Mouse (Mus musculus) cerebellum, adult 11 months (tissue): ENCODE measurements around the gene Cpsf2.
A peak's percentile ranks its signal among the peaks of the same experiment; 100 is the strongest.

Experiments
- DNase-seq: peaks from one replicate; pipeline ENCODE4 v3.0.0; 2022

The Cpsf2 gene

GRCm38 (mm10) chr12:101981559-101981958 is 5.8 kb downstream of the Cpsf2 start:
- no peak for DNase-seq

GRCm38 (mm10) chr12:101982977-101983376 is 7.2 kb downstream of the Cpsf2 start:
- no peak for DNase-seq

GRCm38 (mm10) chr12:101985110-101985509 is 9.3 kb downstream of the Cpsf2 start:
- DNase-seq = no peak

- no peak for DNase-seq
Observed at GRCm38 (mm10) chr12:101987659-101988058, 11.9 kb downstream of the Cpsf2 start.

- DNase-seq = no peak
Observed at GRCm38 (mm10) chr12:101994576-101995467, 19.0 kb downstream of the Cpsf2 start.

GRCm38 (mm10) chr12:101998929-101999328 is 23.1 kb downstream of the Cpsf2 start:
- no peak for DNase-seq

- no peak for DNase-seq
Observed at GRCm38 (mm10) chr12:102000785-102001184, 25.0 kb downstream of the Cpsf2 start.

GRCm38 (mm10) chr12:102008111-102008977 is 32.6 kb downstream of the Cpsf2 start:
- DNase-seq = no peak

GRCm38 (mm10) chr12:102009551-102009950 is 33.8 kb downstream of the Cpsf2 start:
- DNase-seq = no peak

GRCm38 (mm10) chr12:102014411-102014810 is 38.6 kb downstream of the Cpsf2 start:
- no peak for DNase-seq

- no peak for DNase-seq
Observed at GRCm38 (mm10) chr12:102015127-102015526, 39.3 kb downstream of the Cpsf2 start.

- DNase-seq = no peak
Observed at GRCm38 (mm10) chr12:102021923-102022322, 46.1 kb downstream of the Cpsf2 start.

GRCm38 (mm10) chr12:102029184-102029583 is 53.4 kb downstream of the Cpsf2 start:
- no peak for DNase-seq

GRCm38 (mm10) chr12:102029892-102030446 is 54.2 kb downstream of the Cpsf2 start:
- no peak for DNase-seq

GRCm38 (mm10) chr12:102034934-102035333 is 59.1 kb downstream of the Cpsf2 start:
- DNase-seq = no peak

- no peak for DNase-seq
Observed at GRCm38 (mm10) chr12:102039861-102040260, 64.1 kb downstream of the Cpsf2 start.

GRCm38 (mm10) chr12:102041699-102042098 is 65.9 kb downstream of the Cpsf2 start:
- no peak for DNase-seq

GRCm38 (mm10) chr12:102042247-102042646 is 66.5 kb downstream of the Cpsf2 start:
- DNase-seq = no peak

- no peak for DNase-seq
Observed at GRCm38 (mm10) chr12:102043840-102044239, 68.1 kb downstream of the Cpsf2 start.

- no peak for DNase-seq
Observed at GRCm38 (mm10) chr12:102054155-102054554, 78.4 kb downstream of the Cpsf2 start.

GRCm38 (mm10) chr12:102055758-102056157 is 80.0 kb downstream of the Cpsf2 start:
- DNase-seq = peak; percentile 37
